Mouse (Mus musculus): ENCODE measurements at regions not wholly inside any gene's neighbourhood (a gene's known extent, or its start where the extent isn't known, plus 50 kb on each side); places are given as distances from the start of the nearest gene placed in this dataset.

DNA sequence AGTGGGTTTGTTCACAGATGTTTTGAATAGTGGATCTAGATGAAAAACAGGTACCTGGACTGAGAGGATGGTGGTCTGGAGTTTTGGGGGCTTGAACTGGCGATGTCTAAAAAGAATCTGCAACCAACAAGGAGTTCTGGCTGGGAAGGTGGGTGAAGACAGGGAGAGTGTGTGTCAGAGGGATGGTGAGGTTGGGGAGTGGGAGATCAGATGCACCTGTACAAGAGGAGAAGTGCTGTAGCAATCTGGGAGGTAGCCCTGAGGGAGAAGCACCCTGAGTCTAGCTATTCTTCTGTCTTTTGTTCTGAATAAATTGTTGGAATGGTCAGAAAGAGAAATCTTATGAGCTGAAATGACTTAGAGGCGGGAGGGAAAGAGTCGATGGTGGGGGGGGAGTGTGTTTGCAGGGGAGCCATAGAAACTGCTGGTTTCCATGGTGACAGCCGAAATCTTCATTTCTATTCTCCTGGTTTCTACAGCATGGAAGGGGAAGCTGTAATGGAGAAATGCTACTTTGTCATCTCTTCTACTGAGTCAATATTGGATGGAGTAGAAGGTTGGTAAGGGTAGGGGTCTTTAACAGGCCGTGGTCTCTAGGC is 75.1 kb upstream of the Calcoco1 start:
- TF ChIP-seq CTCF (IDR thresholded peaks at IDR 0.05; ENCODE audit: borderline replicate concordance, control insufficient read depth, extremely low read depth, insufficient read depth, low read length, poor library complexity) (no peak), POLR2A (IDR thresholded peaks at IDR 0.05; ENCODE audit: control insufficient read depth, extremely low read depth, insufficient read depth, low read length, poor library complexity) (no peak)
